Mouse (Mus musculus) liver, embryonic 16.5 days (tissue): ENCODE measurements at regions not wholly inside any gene's neighbourhood (a gene's known extent, or its start where the extent isn't known, plus 50 kb on each side); places are given as distances from the start of the nearest gene placed in this dataset.
A peak's percentile ranks its signal among the peaks of the same experiment; 100 is the strongest.

Source experiments
- ATAC-seq: fragments of 200-750 bp; cut with Nextera tagmentation; 2 replicates; pipeline ENCODE4 v1.8.0; 2017; ENCODE audit warnings: low read depth, mild to moderate bottlenecking, moderate number of reproducible peaks, moderate library complexity
- H3K27ac ChIP-seq: fragments of 300-500 bp; sonication (generic); 2 replicates; pipeline ENCODE4 v1.5.1; 2014; ENCODE audit warnings: mild to moderate bottlenecking, low read length
- H3K27me3 ChIP-seq: fragments of 300-500 bp; sonication (generic); 2 replicates; pipeline ENCODE4 v1.6.1; 2014; ENCODE audit warnings: low read depth, low read length, mixed read lengths; ENCODE audit not compliant: control insufficient read depth, insufficient read depth
- H3K36me3 ChIP-seq: fragments of 300-500 bp; sonication (generic); 2 replicates; pipeline ENCODE4 v1.6.1; 2014; ENCODE audit warnings: mild to moderate bottlenecking; ENCODE audit not compliant: control insufficient read depth, insufficient read depth
- H3K4me1 ChIP-seq: fragments of 300-500 bp; sonication (generic); 2 replicates; pipeline ENCODE4 v1.6.1; 2014; ENCODE audit warnings: low read depth, low read length, mixed read lengths; ENCODE audit not compliant: control insufficient read depth
- H3K4me2 ChIP-seq: fragments of 300-500 bp; sonication (generic); 2 replicates; pipeline ENCODE4 v1.6.1; 2014; ENCODE audit warnings: low read depth, low read length, mixed read lengths
- H3K4me3 ChIP-seq: fragments of 300-500 bp; sonication (generic); 2 replicates; pipeline ENCODE4 v1.5.1; 2014; ENCODE audit warnings: low read depth, mild to moderate bottlenecking, low read length
- H3K9ac ChIP-seq: fragments of 300-500 bp; sonication (generic); 2 replicates; pipeline ENCODE4 v1.6.1; 2014; ENCODE audit warnings: low read depth, low read length
- H3K9me3 ChIP-seq: fragments of 300-500 bp; sonication (generic); replicated peaks from 2 replicates; pipeline ENCODE4 v1.6.1; 2016; ENCODE audit warnings: low read length; ENCODE audit not compliant: control insufficient read depth
- WGBS: fragments of 180-500 bp; shearing (Covaris S2); extraction: QIAGEN DNeasy Blood & Tissue Kit; methylation state at CpG from one replicate; pipeline ENCODE4 v1.1.7; 2014; ENCODE audit not compliant: insufficient replicate concordance; 5-methylcytosine and 5-hydroxymethylcytosine counted together

DNA sequence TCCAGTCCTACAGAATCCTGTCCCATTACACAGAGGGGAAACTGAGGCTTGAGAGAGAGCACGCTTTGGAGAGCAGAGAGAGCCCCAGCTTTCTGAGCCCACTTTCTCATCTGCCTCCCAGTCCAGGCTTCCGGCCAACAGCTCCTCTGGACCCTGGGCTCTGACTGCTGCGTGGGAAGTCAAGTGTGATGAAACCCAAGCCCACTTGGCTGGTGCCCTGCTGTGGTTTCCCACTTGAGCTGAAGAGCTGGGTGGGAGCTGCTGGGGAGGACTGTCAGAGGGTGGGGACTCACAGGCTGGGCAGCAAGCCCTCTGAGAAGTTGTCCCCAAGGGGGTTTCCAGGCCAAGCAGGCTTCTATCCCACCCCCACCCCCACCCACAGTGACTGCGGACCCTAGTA lies 139.9 kb upstream of the Haao start:
- Histone ChIP-seq H3K9ac (no peak overlapping the region), H3K9me3 (no peaks in the 10 kb centered on the region), H3K27ac (no peak overlapping the region), H3K4me3 (no peak overlapping the region), H3K4me2 (no peak overlapping the region), H3K27me3 (no peaks in the 10 kb centered on the region), H3K36me3 (no peaks in the 10 kb centered on the region), H3K4me1 (peaks cover 7% of the 10 kb centered on the region)
- WGBS: 50% methylated on average over 4 of the region's 4 CpGs
- ATAC-seq: no peak

DNA sequence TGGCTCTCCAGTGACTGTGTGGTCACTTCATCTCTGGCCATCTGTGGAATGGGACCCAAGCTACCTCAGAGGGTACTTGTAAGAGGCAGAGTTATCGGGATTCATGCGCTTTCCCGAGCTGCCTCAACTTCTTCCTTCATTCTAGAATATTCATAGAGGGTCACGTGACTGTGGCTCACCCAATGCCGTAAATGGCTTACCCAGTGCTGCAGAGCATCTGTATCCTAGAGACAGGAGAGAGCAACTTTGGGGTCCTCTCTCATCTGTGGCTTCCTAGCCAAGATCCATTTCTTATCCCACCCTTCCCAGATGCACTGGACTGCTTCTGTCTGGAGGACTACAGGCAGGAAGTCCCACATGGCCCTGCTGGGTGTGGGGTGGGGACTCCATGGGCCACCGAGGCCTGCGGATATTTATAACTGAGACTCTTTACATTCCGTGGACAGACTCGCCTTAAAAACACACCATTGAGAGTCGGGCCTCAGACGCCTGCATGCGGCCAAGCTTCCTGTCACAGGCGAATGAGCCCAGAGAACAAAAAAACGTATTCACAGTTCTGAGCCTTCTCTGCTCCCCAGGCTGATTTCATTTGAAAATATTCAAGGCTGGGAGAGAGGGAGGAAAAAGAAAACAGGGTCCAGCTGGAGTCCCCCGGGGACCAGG lies 138.3 kb upstream of the Haao start:
- Histone ChIP-seq H3K4me3 (no peak overlapping the region), H3K27me3 (no peaks in the 10 kb centered on the region), H3K4me1 (peaks cover 7% of the 10 kb centered on the region), H3K9me3 (no peaks in the 10 kb centered on the region), H3K4me2 (no peak overlapping the region), H3K36me3 (no peaks in the 10 kb centered on the region), H3K9ac (no peak overlapping the region), H3K27ac (peak overlapping the region; percentile 12)
- ATAC-seq: no peak
- 36% methylated on average over 15 of the region's 15 CpGs for WGBS

DNA sequence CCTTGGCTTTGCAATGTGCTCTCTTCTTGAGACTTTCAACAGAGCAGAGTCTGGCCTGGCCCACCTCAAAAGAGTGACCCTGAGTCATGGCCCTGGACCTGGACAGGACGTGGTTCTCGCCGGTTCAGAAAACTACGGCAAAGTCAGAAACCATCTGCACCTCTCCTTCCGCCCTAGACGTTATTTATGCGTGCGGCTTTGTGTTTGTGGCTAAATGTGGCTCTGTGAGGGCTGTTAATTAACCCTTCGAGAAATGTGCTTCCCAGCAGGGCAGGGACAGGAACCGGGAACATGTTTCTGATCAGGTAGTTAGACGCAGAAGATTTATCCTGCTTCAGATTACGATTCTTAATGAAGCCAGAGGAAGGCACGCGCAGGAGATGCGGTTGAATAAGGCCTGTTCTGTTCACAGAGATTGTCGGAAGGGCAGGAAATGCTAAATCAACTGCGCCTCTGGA lies 137.6 kb upstream of the Haao start:
- Histone ChIP-seq H3K36me3 (no peaks in the 10 kb centered on the region), H3K9ac (no peak overlapping the region), H3K4me1 (peaks cover 5% of the 10 kb centered on the region), H3K27me3 (no peaks in the 10 kb centered on the region), H3K4me2 (no peak overlapping the region), H3K9me3 (no peaks in the 10 kb centered on the region), H3K4me3 (no peak overlapping the region), H3K27ac (no peak overlapping the region)
- 30% methylated on average over 17 of the region's 17 CpGs for WGBS
- no peak for ATAC-seq

DNA sequence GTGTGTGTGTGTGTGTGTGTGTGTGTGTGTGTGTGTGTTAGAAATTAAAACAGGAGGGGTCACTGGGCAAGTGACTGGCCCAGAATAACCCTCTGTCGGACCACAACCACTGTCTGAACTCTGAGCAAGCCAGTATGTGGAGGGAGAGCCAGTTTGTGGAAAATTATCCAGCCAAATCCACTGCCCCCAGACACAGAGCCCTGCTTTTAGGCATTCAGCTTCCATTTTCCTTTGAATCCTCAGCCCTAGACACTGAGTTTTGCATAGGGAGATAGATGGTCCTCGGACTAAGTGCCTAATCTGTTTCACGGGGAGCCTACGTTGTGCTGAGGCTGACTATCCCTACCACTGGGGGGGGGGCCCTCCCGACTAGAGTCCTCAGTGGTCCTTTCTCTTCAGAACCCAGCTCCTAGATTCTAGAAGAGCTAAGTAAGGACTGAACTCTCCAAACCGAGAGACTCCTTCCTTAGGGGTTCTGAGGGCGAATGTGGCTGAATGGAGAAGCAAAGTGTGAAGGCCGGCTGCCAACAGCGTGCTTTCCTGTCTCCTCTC lies 136.2 kb upstream of the Haao start:
- Histone ChIP-seq H3K27ac (no peak overlapping the region), H3K4me2 (no peak overlapping the region), H3K9me3 (no peaks in the 10 kb centered on the region), H3K27me3 (no peaks in the 10 kb centered on the region), H3K36me3 (no peaks in the 10 kb centered on the region), H3K4me3 (no peak overlapping the region), H3K4me1 (no peaks in the 10 kb centered on the region; the same call in none of the 2 replicates), H3K9ac (no peak overlapping the region)
- WGBS: 77% methylated on average over 9 of the region's 9 CpGs
- ATAC-seq: no peak

DNA sequence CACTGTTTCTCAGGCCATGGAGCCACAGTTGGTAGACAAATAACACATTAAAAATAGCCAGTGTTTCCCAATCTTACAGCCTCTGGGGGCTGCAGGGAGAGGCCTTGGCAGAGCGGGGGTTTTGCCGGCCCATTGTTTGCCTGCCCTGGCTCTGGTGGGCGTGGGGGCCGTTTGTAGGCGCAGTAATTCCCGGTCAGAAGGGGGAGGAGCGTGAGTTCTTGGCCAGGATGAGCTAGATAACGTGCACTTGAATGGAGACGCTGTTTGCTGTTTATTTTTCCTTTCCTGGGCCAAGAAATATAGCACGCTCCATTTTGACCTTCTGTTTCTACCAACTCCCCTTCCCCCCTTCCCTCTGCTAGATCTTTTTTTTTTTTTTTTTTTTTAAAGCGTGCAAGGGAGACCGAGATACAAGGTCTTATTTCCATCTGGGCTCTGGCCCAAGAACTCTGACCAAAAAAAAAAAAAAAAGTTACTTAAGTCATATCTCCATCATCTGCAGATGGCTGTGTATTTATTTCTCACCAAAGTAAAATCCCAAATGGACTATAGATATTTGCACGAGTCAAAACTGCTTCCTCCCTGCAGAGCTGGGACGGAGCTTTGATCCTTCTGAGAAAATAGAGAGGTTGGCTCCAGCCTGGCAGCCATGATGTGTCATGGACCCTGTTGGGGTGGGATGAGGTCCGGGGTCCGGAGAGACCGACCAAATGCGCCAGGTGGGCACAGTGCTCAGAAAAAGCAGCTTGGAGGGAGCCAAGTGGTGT lies 135.5 kb upstream of the Haao start:
- H3K4me1 ChIP-seq: no peaks in the 10 kb centered on the region; the same call in none of the 2 replicates
- H3K27ac ChIP-seq: no peak overlapping the region; the same call in 1 of the 2 replicates
- H3K36me3 ChIP-seq: no peaks in the 10 kb centered on the region
- H3K4me3 ChIP-seq: no peak overlapping the region
- H3K27me3 ChIP-seq: no peaks in the 10 kb centered on the region
- no peaks in the 10 kb centered on the region for H3K9me3 ChIP-seq
- ATAC-seq: peak; percentile 35; the same call in 1 of the 2 replicates
- WGBS: 37% methylated on average over 18 of the region's 18 CpGs
- H3K9ac ChIP-seq: no peak overlapping the region
- no peak overlapping the region for H3K4me2 ChIP-seq

DNA sequence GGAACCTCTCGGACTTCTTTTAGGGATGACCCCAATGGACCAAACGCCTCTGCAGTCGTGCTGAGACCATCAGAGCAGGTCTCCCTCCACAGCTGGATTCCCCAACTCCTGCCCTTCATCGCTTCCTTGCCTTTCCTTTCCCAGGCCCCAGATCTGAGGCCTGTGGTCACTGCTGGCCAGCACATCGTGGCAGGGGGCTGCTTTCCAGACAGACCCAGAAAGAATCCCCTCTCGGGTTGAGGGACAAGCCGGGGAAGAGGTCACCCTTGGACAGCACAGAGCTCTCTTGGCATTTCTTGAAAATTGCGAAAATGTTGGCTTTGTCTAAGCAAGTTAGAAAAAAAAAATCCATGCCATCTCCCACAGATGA lies 134.9 kb upstream of the Haao start:
- no peaks in the 10 kb centered on the region for H3K9me3 ChIP-seq
- H3K36me3 ChIP-seq: no peaks in the 10 kb centered on the region
- no peak overlapping the region for H3K4me3 ChIP-seq
- no peaks in the 10 kb centered on the region; the same call in 1 of the 2 replicates for H3K4me1 ChIP-seq
- 57% methylated on average over 8 of the region's 8 CpGs for WGBS
- H3K27ac ChIP-seq: peak overlapping the region; percentile 14; the same call in 1 of the 2 replicates
- no peak overlapping the region for H3K4me2 ChIP-seq
- no peak for ATAC-seq
- no peak overlapping the region for H3K9ac ChIP-seq
- no peaks in the 10 kb centered on the region for H3K27me3 ChIP-seq

DNA sequence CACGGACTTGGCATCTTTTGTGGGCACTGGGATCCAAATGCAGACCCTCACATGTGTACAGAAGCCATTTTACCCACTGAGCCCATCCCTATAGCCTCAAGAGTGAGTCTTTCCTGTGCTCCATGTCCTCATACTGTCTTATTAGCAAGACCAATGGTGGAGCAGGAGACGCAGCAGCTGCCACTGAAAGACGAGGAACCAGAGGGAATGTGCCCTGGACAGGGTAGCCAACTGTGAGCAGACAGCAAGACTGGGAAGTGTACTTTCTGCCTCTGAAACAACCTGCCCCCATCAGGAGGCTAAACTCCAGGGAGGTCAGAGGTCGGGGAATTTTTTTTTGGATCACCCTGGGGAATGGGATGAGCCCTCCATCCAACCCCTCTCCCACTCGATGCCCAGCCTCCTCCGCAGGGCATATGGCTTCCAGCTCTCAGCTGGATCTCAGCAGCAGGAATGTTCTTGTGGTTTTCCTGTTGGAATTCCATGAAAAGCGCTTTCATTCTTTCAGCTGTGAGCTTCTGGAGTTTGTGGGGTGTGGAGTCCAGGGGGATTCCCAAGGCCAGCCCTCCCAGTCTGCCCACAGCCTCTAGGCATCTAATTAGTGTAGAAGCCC lies 131.2 kb upstream of the Haao start:
- H3K4me1 ChIP-seq: peaks cover 2% of the 10 kb centered on the region
- H3K4me2 ChIP-seq: no peak overlapping the region
- no peaks in the 10 kb centered on the region for H3K36me3 ChIP-seq
- WGBS: 61% methylated on average over 7 of the region's 7 CpGs
- H3K27ac ChIP-seq: no peak overlapping the region
- no peaks in the 10 kb centered on the region for H3K9me3 ChIP-seq
- no peaks in the 10 kb centered on the region for H3K27me3 ChIP-seq
- H3K9ac ChIP-seq: no peak overlapping the region
- no peak for ATAC-seq
- no peak overlapping the region for H3K4me3 ChIP-seq

DNA sequence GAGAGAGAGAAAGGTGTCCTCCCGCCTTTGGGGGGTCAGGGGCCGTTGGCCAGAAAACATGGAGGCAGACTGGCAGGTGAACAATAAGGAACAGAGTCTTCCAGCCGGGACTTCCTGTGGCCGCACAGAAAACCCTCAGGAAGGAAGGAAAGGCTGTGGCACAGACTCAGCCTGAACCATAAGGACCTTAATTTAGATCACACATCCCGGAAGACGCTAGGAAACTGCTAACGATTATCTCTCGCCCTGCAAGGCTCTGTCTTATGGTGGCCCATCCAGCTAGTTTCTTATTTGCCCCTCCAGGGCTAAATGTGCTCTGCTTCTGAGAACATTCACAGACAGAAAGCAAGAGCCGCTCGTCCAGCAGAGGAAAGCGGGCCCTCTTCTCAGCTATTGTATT lies 130.0 kb upstream of the Haao start:
- no peak overlapping the region for H3K9ac ChIP-seq
- peaks cover 4% of the 10 kb centered on the region for H3K4me1 ChIP-seq
- no peaks in the 10 kb centered on the region for H3K9me3 ChIP-seq
- H3K4me3 ChIP-seq: no peak overlapping the region
- ATAC-seq: no peak
- H3K4me2 ChIP-seq: no peak overlapping the region
- no peaks in the 10 kb centered on the region for H3K36me3 ChIP-seq
- no peak overlapping the region for H3K27ac ChIP-seq
- no peaks in the 10 kb centered on the region for H3K27me3 ChIP-seq
- WGBS: 32% methylated on average over 11 of the region's 11 CpGs

DNA sequence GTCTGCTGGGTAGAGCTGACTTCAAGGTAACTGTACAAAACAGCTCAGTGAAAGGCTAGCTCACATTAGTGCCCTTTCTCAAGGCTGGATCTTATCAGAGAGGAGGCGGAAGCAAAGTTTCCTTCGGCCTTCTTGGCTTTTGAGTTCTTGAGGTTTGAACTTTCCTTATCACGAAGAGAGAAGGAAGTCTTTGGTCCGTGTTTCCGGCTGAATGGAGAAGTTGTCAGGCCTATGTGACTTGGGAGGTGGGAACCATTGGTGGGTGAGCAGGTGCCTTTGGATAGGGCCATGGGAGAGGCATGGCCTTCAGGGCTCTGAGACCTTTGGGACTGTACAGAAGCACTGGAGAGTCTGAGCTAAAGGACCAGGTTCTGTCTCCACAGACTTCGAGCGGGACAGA lies 128.1 kb upstream of the Haao start:
- H3K4me1 ChIP-seq: peaks cover 4% of the 10 kb centered on the region
- H3K36me3 ChIP-seq: no peaks in the 10 kb centered on the region
- 18% methylated on average over 7 of the region's 7 CpGs for WGBS
- H3K9ac ChIP-seq: no peak overlapping the region
- no peaks in the 10 kb centered on the region for H3K9me3 ChIP-seq
- no peak for ATAC-seq
- no peak overlapping the region for H3K27ac ChIP-seq
- H3K4me3 ChIP-seq: no peak overlapping the region
- H3K27me3 ChIP-seq: no peaks in the 10 kb centered on the region
- no peak overlapping the region for H3K4me2 ChIP-seq
